Mouse (Mus musculus): ENCODE measurements around the gene Coasy. TPM values are rescaled to one million over a fixed set of nuclear protein-coding genes. Genes with fewer than 3 reads are reported as not detected.
A peak's percentile ranks its signal among the peaks of the same experiment; 100 is the strongest.

Coasy gene
- total RNA-seq, 1 experiment from 2014 or later, result 11.4 TPM

GRCm38 (mm10) chr11:101084811-101085210 is 2.4 kb downstream of the Coasy start:
- ATAC-seq (replicated peaks; ENCODE audit: insufficient number of reproducible peaks, low FRiP score, low TSS enrichment, poor library complexity, severe bottlenecking), result no peak

GRCm38 (mm10) chr11:101085617-101086322 is 3.4 kb downstream of the Coasy start:
- ATAC-seq (replicated peaks; ENCODE audit: insufficient number of reproducible peaks, low FRiP score, low TSS enrichment, poor library complexity, severe bottlenecking), result no peak

- no peak for ATAC-seq (replicated peaks; ENCODE audit: insufficient number of reproducible peaks, low FRiP score, low TSS enrichment, poor library complexity, severe bottlenecking)
Observed at GRCm38 (mm10) chr11:101086323-101086674, 3.9 kb downstream of the Coasy start.

- ATAC-seq (replicated peaks; ENCODE audit: insufficient number of reproducible peaks, low FRiP score, low TSS enrichment, poor library complexity, severe bottlenecking), result peak; percentile 77
Observed at GRCm38 (mm10) chr11:101086756-101087681, 4.7 kb downstream of the Coasy start, which contains the start of gene Mlx. TSS of gene Mlx (plus strand) at chr11:101087277.

GRCm38 (mm10) chr11:101087682-101088055 is 5.3 kb downstream of the Coasy start:
- no peak for ATAC-seq (replicated peaks; ENCODE audit: insufficient number of reproducible peaks, low FRiP score, low TSS enrichment, poor library complexity, severe bottlenecking)

- no peak for ATAC-seq (replicated peaks; ENCODE audit: insufficient number of reproducible peaks, low FRiP score, low TSS enrichment, poor library complexity, severe bottlenecking)
Observed at GRCm38 (mm10) chr11:101089931-101090330, 7.6 kb downstream of the Coasy start.

- ATAC-seq (replicated peaks; ENCODE audit: insufficient number of reproducible peaks, low FRiP score, low TSS enrichment, poor library complexity, severe bottlenecking), result no peak
Observed at GRCm38 (mm10) chr11:101094930-101095313, 12.6 kb downstream of the Coasy start.

GRCm38 (mm10) chr11:101095314-101096024 is 13.1 kb downstream of the Coasy start, which contains the start of gene Psmc3ip:
TSS of gene Psmc3ip (minus strand) at chr11:101095436.
- ATAC-seq (replicated peaks; ENCODE audit: insufficient number of reproducible peaks, low FRiP score, low TSS enrichment, poor library complexity, severe bottlenecking), result peak; percentile 97

GRCm38 (mm10) chr11:101098231-101098630 is 15.9 kb downstream of the Coasy start:
- no peak for ATAC-seq (replicated peaks; ENCODE audit: insufficient number of reproducible peaks, low FRiP score, low TSS enrichment, poor library complexity, severe bottlenecking)

GRCm38 (mm10) chr11:101103011-101103410 is 20.6 kb downstream of the Coasy start:
- ATAC-seq (replicated peaks; ENCODE audit: insufficient number of reproducible peaks, low FRiP score, low TSS enrichment, poor library complexity, severe bottlenecking), result no peak

- no peak for ATAC-seq (replicated peaks; ENCODE audit: insufficient number of reproducible peaks, low FRiP score, low TSS enrichment, poor library complexity, severe bottlenecking)
Observed at GRCm38 (mm10) chr11:101109351-101109750, 27.0 kb downstream of the Coasy start.

- ATAC-seq (replicated peaks; ENCODE audit: insufficient number of reproducible peaks, low FRiP score, low TSS enrichment, poor library complexity, severe bottlenecking), result no peak
Observed at GRCm38 (mm10) chr11:101110708-101111107, 28.3 kb downstream of the Coasy start.

GRCm38 (mm10) chr11:101111178-101111577 is 28.8 kb downstream of the Coasy start:
- no peak for ATAC-seq (replicated peaks; ENCODE audit: insufficient number of reproducible peaks, low FRiP score, low TSS enrichment, poor library complexity, severe bottlenecking)

- ATAC-seq (replicated peaks; ENCODE audit: insufficient number of reproducible peaks, low FRiP score, low TSS enrichment, poor library complexity, severe bottlenecking), result no peak
Observed at GRCm38 (mm10) chr11:101112186-101112585, 29.8 kb downstream of the Coasy start.

GRCm38 (mm10) chr11:101115564-101115963 is 33.2 kb downstream of the Coasy start:
- ATAC-seq (replicated peaks; ENCODE audit: insufficient number of reproducible peaks, low FRiP score, low TSS enrichment, poor library complexity, severe bottlenecking), result peak; percentile 64

GRCm38 (mm10) chr11:101118105-101118504 is 35.7 kb downstream of the Coasy start:
- no peak for ATAC-seq (replicated peaks; ENCODE audit: insufficient number of reproducible peaks, low FRiP score, low TSS enrichment, poor library complexity, severe bottlenecking)

- ATAC-seq (replicated peaks; ENCODE audit: insufficient number of reproducible peaks, low FRiP score, low TSS enrichment, poor library complexity, severe bottlenecking), result no peak
Observed at GRCm38 (mm10) chr11:101119131-101119760, 36.9 kb downstream of the Coasy start.

- peak; percentile 91 for ATAC-seq (replicated peaks; ENCODE audit: insufficient number of reproducible peaks, low FRiP score, low TSS enrichment, poor library complexity, severe bottlenecking)
Observed at GRCm38 (mm10) chr11:101119761-101120544, 37.6 kb downstream of the Coasy start, which contains the start of the genes Retreg3 and Tubg1. TSS of gene Retreg3 (minus strand) at chr11:101119893. TSS of gene Tubg1 (plus strand) at chr11:101119938.

Measured in monocyte, adult 5-6 weeks (primary cell).